8 mouse cellular contexts compared by ENCODE assay signal in the genomic region with DNA sequence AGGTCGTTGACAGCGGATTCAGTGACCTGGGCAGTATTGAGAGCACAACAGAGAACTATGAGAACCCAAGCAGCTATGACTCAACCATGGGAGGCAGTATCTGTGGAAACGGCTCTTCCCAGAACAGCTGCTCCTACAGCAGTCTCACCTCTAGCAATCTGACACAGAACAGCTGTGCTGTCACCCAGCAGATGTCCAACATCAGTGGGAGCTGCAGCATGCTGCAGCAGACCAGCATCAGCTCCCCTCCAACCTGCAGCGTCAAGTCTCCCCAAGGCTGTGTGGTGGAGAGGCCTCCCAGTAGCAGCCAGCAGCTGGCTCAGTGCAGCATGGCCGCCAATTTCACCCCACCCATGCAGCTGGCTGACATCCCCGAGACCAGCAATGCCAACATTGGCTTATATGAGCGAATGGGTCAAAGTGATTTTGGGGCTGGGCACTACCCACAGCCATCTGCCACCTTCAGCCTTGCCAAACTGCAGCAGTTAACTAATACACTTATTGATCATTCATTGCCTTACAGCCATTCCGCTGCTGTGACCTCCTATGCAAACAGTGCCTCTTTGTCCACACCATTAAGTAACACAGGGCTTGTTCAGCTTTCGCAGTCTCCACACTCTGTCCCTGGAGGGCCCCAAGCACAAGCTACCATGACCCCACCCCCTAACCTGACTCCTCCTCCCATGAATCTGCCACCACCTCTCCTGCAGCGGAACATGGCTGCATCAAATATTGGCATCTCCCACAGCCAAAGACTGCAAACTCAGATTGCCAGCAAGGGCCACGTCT. TPM values are rescaled to one million over a fixed set of nuclear protein-coding genes. Genes with fewer than 3 reads are reported as not detected.
A peak's percentile ranks its signal among the peaks of the same experiment; 100 is the strongest.
DNase-seq lines count a peak whose midpoint lies in the region; ATAC-seq and TF ChIP-seq lines count a peak whose summit lies in the region.

No protein-coding gene starts in this region.

- H3K36me3 ChIP-seq in embryonic facial prominence, embryonic 11.5 days (replicated peaks; ENCODE audit: control insufficient read depth, insufficient read depth, low read depth, low read length), result no peaks in the 10 kb centered on the region; the same call in 1 of the 2 replicates
- H3K36me3 ChIP-seq in embryonic facial prominence, embryonic 10.5 days (replicated peaks), result peaks cover 57% of the 10 kb centered on the region
- H3K36me3 ChIP-seq in hindbrain, postnatal 0 days (ENCODE audit: insufficient read depth, low read length), result peaks cover 18% of the 10 kb centered on the region
- H3K36me3 ChIP-seq in myocyte (ENCODE audit: control insufficient read depth, insufficient read depth), result peaks cover 19% of the 10 kb centered on the region
- peaks cover 27% of the 10 kb centered on the region for H3K36me3 ChIP-seq in thymus, adult 2 months (ENCODE audit: control insufficient read depth, insufficient read depth, low read length)

- intact Hi-C loops in left cerebral cortex, postnatal 4 days (cut with DNase I), result loop anchor here (5.0 to 10.0 kb wide), 3 partner anchors 67 to 535 kb away; no protein-coding TSS in a partner anchor
- intact Hi-C loops in left cerebral cortex, postnatal 25 days (cut with DNase I), result loop anchor here (10.0 kb wide), 1 partner anchor 175 kb away; a partner anchor contains a TSS

- H3K79me2 ChIP-seq in myocyte (ENCODE audit: control insufficient read depth, insufficient read depth), result no peaks in the 10 kb centered on the region

- H3K4me3 ChIP-seq in embryonic facial prominence, embryonic 11.5 days (ENCODE audit: low read depth, low read length), result no peak overlapping the region
- H3K4me3 ChIP-seq in embryonic facial prominence, embryonic 10.5 days, result no peak overlapping the region
- no peak overlapping the region for H3K4me3 ChIP-seq in hindbrain, postnatal 0 days (ENCODE audit: low read length)
- no peak overlapping the region for H3K4me3 ChIP-seq in myocyte
- no peak overlapping the region for H3K4me3 ChIP-seq in thymus, adult 2 months (ENCODE audit: control insufficient read depth, insufficient read depth, low read length)

- H3K27me3 ChIP-seq in embryonic facial prominence, embryonic 11.5 days (ENCODE audit: control insufficient read depth, insufficient read depth, low read length), result no peaks in the 10 kb centered on the region
- no peaks in the 10 kb centered on the region for H3K27me3 ChIP-seq in embryonic facial prominence, embryonic 10.5 days (replicated peaks; ENCODE audit: low read depth, poor library complexity, severe bottlenecking)
- H3K27me3 ChIP-seq in hindbrain, postnatal 0 days (ENCODE audit: insufficient read depth, low read length), result no peaks in the 10 kb centered on the region
- H3K27me3 ChIP-seq in myocyte (ENCODE audit: control insufficient read depth, insufficient read depth, insufficient read length), result no peaks in the 10 kb centered on the region
- H3K27me3 ChIP-seq in thymus, adult 2 months (ENCODE audit: control insufficient read depth, insufficient read depth, low read length), result no peaks in the 10 kb centered on the region

- DNase-seq in embryonic facial prominence, embryonic 11.5 days (ENCODE audit: low spot score), result no peak
- DNase-seq in embryonic facial prominence, embryonic 10.5 days (ENCODE audit: low spot score), result no peak
- peak; percentile 58 for DNase-seq in left cerebral cortex, postnatal 4 days
- no peak for DNase-seq in left cerebral cortex, postnatal 25 days (ENCODE audit: low spot score in 2 of 2)
- DNase-seq in hindbrain, postnatal 0 days (ENCODE audit: low spot score), result peak; percentile 59
- DNase-seq in thymus, adult 2 months, result no peak
- DNase-seq in right cerebral cortex, postnatal 25 days, result no peak

- TF ChIP-seq POLR2A in myocyte (IDR thresholded peaks at IDR 0.05; ENCODE audit: insufficient read length, low read depth), result no peak
- TF ChIP-seq POLR2A in thymus, adult 2 months (IDR thresholded peaks at IDR 0.05; ENCODE audit: control insufficient read depth, extremely low read depth, insufficient read depth, low read length, poor library complexity), result no peak

- TF ChIP-seq CTCF in hindbrain, postnatal 0 days (IDR thresholded peaks at IDR 0.05; ENCODE audit: low read depth), result no peak
- TF ChIP-seq CTCF in thymus, adult 2 months (IDR thresholded peaks at IDR 0.05; ENCODE audit: borderline replicate concordance, control insufficient read depth, extremely low read depth, insufficient read depth, low read length, poor library complexity), result no peak

- H3K4me1 ChIP-seq in embryonic facial prominence, embryonic 11.5 days (ENCODE audit: control insufficient read depth, insufficient read depth, low read length), result no peaks in the 10 kb centered on the region
- peaks cover 12% of the 10 kb centered on the region; the same call in 1 of the 2 replicates for H3K4me1 ChIP-seq in embryonic facial prominence, embryonic 10.5 days
- no peaks in the 10 kb centered on the region for H3K4me1 ChIP-seq in hindbrain, postnatal 0 days (ENCODE audit: insufficient read depth, low read length)
- no peaks in the 10 kb centered on the region for H3K4me1 ChIP-seq in thymus, adult 2 months (replicated peaks; ENCODE audit: control insufficient read depth, insufficient read depth, low read length)

- no peak overlapping the region for H3K4me2 ChIP-seq in embryonic facial prominence, embryonic 11.5 days (ENCODE audit: low read depth, low read length)
- no peak overlapping the region for H3K4me2 ChIP-seq in hindbrain, postnatal 0 days (ENCODE audit: low read depth, low read length)
- H3K4me2 ChIP-seq in myocyte (ENCODE audit: low read depth), result no peak overlapping the region

- no peak overlapping the region for H3ac ChIP-seq in myocyte (ENCODE audit: control insufficient read depth, insufficient read length)

- WGBS in embryonic facial prominence, embryonic 11.5 days, result 73% methylated on average over 11 of the region's 11 CpGs
- 79% methylated on average over 11 of the region's 11 CpGs for WGBS in embryonic facial prominence, embryonic 10.5 days
- WGBS in hindbrain, postnatal 0 days, result 62% methylated on average over 11 of the region's 11 CpGs
- whole genome bisulfite sequencing in thymus, adult 2 months, result 95% methylated on average over 11 of the region's 11 CpGs

- 0 out of 2 replicates have a peak, but pooled peaks have one; percentile 32 for ATAC-seq in embryonic facial prominence, embryonic 11.5 days (replicated peaks; ENCODE audit: insufficient number of reproducible peaks, low FRiP score, low TSS enrichment, low read depth)
- peak; percentile 80 for ATAC-seq in hindbrain, postnatal 0 days

- H3K9me3 ChIP-seq in embryonic facial prominence, embryonic 11.5 days (replicated peaks; ENCODE audit: control insufficient read depth, low read length), result no peaks in the 10 kb centered on the region
- no peaks in the 10 kb centered on the region for H3K9me3 ChIP-seq in embryonic facial prominence, embryonic 10.5 days
- no peaks in the 10 kb centered on the region for H3K9me3 ChIP-seq in hindbrain, postnatal 0 days (ENCODE audit: low read length)

- no peak overlapping the region for H3K27ac ChIP-seq in embryonic facial prominence, embryonic 11.5 days (replicated peaks; ENCODE audit: low read depth, low read length)
- no peak overlapping the region for H3K27ac ChIP-seq in embryonic facial prominence, embryonic 10.5 days (replicated peaks)
- peak overlapping the region; percentile 34; the same call in 1 of the 2 replicates for H3K27ac ChIP-seq in hindbrain, postnatal 0 days
- no peak overlapping the region for H3K27ac ChIP-seq in thymus, adult 2 months (ENCODE audit: control insufficient read depth, insufficient read depth, low read length)

- no peak overlapping the region for H3K9ac ChIP-seq in embryonic facial prominence, embryonic 11.5 days (replicated peaks; ENCODE audit: low read length)
- no peak overlapping the region for H3K9ac ChIP-seq in hindbrain, postnatal 0 days (replicated peaks; ENCODE audit: low read length)

TF ChIP-seq in myocyte, 11 proteins besides CTCF, POLR2A, EP300 and RAD21:
- TF ChIP-seq SRF (IDR thresholded peaks at IDR 0.05; ENCODE audit: control insufficient read depth, insufficient read length, low read depth) (no peak), CEBPB (IDR thresholded peaks at IDR 0.05; ENCODE audit: insufficient read depth, poor library complexity, severe bottlenecking) (no peak), TCF3 (IDR thresholded peaks at IDR 0.05; ENCODE audit: insufficient read length, low read depth) (peak; percentile 23), TCF12 (IDR thresholded peaks at IDR 0.05; ENCODE audit: insufficient read depth, poor library complexity, severe bottlenecking) (no peak), MYOD1 (IDR thresholded peaks at IDR 0.05; ENCODE audit: control insufficient read depth in 1 of 3, insufficient read length in 2 of 3, low read depth in 2 of 3) (peak in 2 of 3 experiments; percentile 79 to 82), POLR2AphosphoS2 (IDR thresholded peaks at IDR 0.05; ENCODE audit: insufficient read length, low read depth) (no peak), REST (IDR thresholded peaks at IDR 0.05; ENCODE audit: insufficient read depth, insufficient read length) (no peak), MYOG (IDR thresholded peaks at IDR 0.05; ENCODE audit: control insufficient read depth in 1 of 3, insufficient read depth in 1 of 3, insufficient read length in 2 of 3, low read depth in 2 of 3) (peak in 2 of 3 experiments; percentile 47 to 54), USF1 (IDR thresholded peaks at IDR 0.05; ENCODE audit: low read depth) (no peak), E2F4 (IDR thresholded peaks at IDR 0.05; ENCODE audit: insufficient read depth) (no peak), MAX (IDR thresholded peaks at IDR 0.05; ENCODE audit: low read depth) (no peak)

RNA-seq across cellular contexts. Expression of a gene that starts 44.5 kb away (rescaled TPM):
- 0.18 and 0.31 TPM in 2 replicates for polyA plus RNA-seq in embryonic facial prominence, embryonic 11.5 days (2014; fragmentation: Nextera tagmentation; extraction: Ambion mirVana)
- not detected in 2 replicates for polyA plus RNA-seq in embryonic facial prominence, embryonic 10.5 days (2016; fragmentation: Nextera tagmentation; extraction: Ambion mirVana)
- not detected for total RNA-seq in left cerebral cortex, postnatal 4 days (2021)
- total RNA-seq in left cerebral cortex, postnatal 25 days (2021), result under 1 TPM in 1 of 2 experiments, not detected in 1; 0.53 TPM
- not detected in 2 replicates for total RNA-seq in hindbrain, postnatal 0 days (2014; rRNA removed)
- 0.29 TPM in 1 of 2 replicates, not detected in the other for polyA plus RNA-seq in hindbrain, postnatal 0 days (2015; fragmentation: Nextera tagmentation; extraction: Ambion mirVana)
- 0.14 TPM for polyA plus RNA-seq in myocyte (2012; fragmentation: generic; extraction: Trizol)
- polyA plus RNA-seq in thymus, adult 2 months (2012; rRNA removed), result 0.24 TPM in 1 of 2 replicates, not detected in the other

Comparison
In these comparisons a context has a peak if more than half of its experiments do, and no peak if none do; other contexts are left out.
1. DNase-seq: peak in left cerebral cortex, postnatal 4 days (single experiment) and hindbrain, postnatal 0 days (single experiment); none in embryonic facial prominence, embryonic 11.5 days (single experiment), embryonic facial prominence, embryonic 10.5 days (single experiment), left cerebral cortex, postnatal 25 days (0 of 2), thymus, adult 2 months (single experiment) and right cerebral cortex, postnatal 25 days (single experiment).